Comparison of ENCODE assay signal across 1 mouse cellular context in the genomic region with DNA sequence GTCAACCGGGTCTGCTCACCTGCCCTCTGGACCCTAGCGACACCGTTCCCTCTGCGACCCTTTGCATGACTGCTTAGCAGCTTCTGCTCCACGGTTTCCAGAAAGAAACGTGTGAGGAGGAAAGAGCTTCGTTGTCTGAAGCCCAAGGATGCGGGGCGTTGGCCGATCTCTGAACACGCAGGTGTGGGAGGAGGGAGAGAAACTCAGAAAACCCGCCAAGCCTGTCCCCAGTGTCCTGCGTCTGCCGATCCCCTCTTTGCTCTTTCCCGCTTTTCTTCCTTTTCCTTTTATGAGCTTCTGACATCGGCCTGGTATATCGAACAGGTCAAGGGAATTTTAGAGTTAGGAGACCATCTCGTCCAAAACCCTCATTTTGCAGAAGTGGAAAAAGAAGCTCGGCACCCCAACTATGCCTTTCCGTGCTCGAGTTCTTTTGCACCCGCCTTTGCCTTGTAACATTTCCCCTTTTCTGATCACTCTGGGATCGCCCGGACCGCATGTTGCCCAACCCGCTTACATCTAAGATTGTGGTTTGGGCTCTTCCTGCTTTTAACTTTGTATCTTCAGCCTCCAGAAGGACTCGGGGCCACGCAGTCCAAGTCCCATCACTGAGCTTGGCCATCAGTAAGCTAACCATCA.
TF ChIP-seq lines count a peak whose summit lies in the region.

No protein-coding gene starts in this region.

TF ChIP-seq in MEL, 35 proteins besides CTCF, POLR2A, EP300 and RAD21 (continued from another document):
- TF ChIP-seq RCOR1 (IDR thresholded peaks at IDR 0.05; ENCODE audit: low read depth, low read length) (peak; percentile 65; the same call in 1 of the 2 replicates), JUND (IDR thresholded peaks at IDR 0.05; ENCODE audit: low read depth, low read length) (no peak), ZNF384 (IDR thresholded peaks at IDR 0.05; ENCODE audit: low read depth, low read length) (no peak), BHLHE40 (IDR thresholded peaks at IDR 0.05; ENCODE audit: borderline replicate concordance, low read depth, low read length) (no peak), MEF2A (IDR thresholded peaks at IDR 0.05; ENCODE audit: extremely low read depth, insufficient replicate concordance, low read depth, low read length, poor library complexity, severe bottlenecking) (no peak), CHD1 (IDR thresholded peaks at IDR 0.05; ENCODE audit: low read depth, low read length) (0 out of 2 replicates have a peak, but pooled peaks have one; percentile 54), ETS1 (IDR thresholded peaks at IDR 0.05; ENCODE audit: low read depth, low read length) (peak; percentile 58), KAT2A (conservative IDR thresholded peaks at IDR 0.05; ENCODE audit: low read depth, low read length) (no peak), USF1 (IDR thresholded peaks at IDR 0.05; ENCODE audit: low read depth, low read length) (no peak), USF2 (IDR thresholded peaks at IDR 0.05; ENCODE audit: borderline replicate concordance in 1 of 2, insufficient read depth in 1 of 2, low read depth in 1 of 2, low read length in 2 of 2) (no peak), MAZ (IDR thresholded peaks at IDR 0.05; ENCODE audit: low read depth, low read length) (peak; percentile 49; the same call in 1 of the 2 replicates), TAL1 (IDR thresholded peaks at IDR 0.05; ENCODE audit: low read length) (peak; percentile 83), TBP (IDR thresholded peaks at IDR 0.05; ENCODE audit: low read depth, low read length) (peak; percentile 80), MAX (IDR thresholded peaks at IDR 0.05; ENCODE audit: low read length) (peak; percentile 67), SMC3 (IDR thresholded peaks at IDR 0.05; ENCODE audit: low read depth, low read length) (no peak), HCFC1 (IDR thresholded peaks at IDR 0.05; ENCODE audit: low read depth, low read length) (peak; percentile 30; the same call in 1 of the 2 replicates), ZKSCAN1 (IDR thresholded peaks at IDR 0.05; ENCODE audit: low read depth, low read length) (no peak), CHD2 (IDR thresholded peaks at IDR 0.05; ENCODE audit: low read length) (no peak), MXI1 (IDR thresholded peaks at IDR 0.05; ENCODE audit: low read depth, low read length) (peak; percentile 72)
